Mouse (Mus musculus): ENCODE measurements around the gene Pars2. TPM values are rescaled to one million over a fixed set of nuclear protein-coding genes. Genes with fewer than 3 reads are reported as not detected.

The Pars2 gene
- polyA plus RNA-seq (2015; fragmentation: Nextera tagmentation; extraction: Ambion mirVana) = 5.9 and 9.5 TPM in 2 replicates

DNA sequence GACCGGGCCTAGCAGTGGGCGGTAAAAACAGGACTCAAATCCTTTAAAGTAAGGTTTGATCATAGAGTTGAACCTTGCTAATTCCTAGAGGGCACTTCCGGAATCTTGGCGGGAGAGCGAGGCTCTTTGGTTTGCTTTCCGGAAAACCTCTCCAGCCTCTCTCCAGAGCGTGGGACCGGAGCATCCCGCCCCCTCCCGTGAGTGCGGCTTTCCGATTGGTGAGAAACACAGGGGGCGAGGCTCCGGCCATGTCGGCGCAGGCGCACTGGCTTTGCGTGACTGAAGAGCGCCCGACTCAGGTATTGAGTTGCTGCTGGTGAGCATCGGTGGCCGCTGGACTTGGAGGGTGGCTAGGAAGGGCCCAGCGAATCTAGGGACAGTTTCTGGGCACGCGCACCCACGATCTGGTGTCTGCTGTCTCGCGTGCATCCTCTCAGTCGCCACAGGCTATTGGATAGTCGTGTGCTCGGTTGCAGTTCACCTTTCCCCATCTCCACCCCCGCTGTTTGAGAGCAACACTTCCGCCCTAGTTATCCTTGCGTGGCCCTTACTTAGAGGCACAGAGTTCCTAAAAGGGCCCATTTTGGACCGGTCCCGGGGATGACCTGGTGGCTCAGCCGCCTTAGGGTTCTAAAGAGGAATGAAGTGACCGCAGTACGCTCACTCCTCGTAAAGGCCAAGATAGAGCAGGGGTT, at the start of gene Pars2:
Gene Pars2, plus strand, starts transcription at position 237 of the 695 bp plus-strand sequence.

DNA sequence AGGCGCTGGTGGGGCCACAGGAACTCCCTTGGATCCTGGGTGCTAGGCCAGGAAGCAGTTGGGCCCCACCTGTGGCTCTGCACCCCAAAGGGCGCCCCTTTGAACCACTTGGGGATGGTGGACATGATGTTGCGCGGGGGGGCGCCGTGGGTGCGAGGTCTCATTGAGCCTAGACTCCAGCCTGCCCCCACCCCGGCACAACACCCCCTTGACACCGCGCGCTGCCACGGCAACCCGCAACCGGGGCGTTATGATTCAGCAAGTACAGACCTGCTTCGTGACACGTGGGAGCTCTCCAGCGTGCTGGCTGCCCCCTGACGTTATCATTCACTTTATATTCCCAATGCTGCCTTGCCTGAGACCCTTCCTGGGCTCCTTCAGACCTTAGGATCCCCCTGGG, 33.8 kb upstream of the Pars2 start, which contains the start of gene Lexm:
Gene Lexm, minus strand, starts transcription at position 186 of the 400 bp plus-strand sequence.

DNA sequence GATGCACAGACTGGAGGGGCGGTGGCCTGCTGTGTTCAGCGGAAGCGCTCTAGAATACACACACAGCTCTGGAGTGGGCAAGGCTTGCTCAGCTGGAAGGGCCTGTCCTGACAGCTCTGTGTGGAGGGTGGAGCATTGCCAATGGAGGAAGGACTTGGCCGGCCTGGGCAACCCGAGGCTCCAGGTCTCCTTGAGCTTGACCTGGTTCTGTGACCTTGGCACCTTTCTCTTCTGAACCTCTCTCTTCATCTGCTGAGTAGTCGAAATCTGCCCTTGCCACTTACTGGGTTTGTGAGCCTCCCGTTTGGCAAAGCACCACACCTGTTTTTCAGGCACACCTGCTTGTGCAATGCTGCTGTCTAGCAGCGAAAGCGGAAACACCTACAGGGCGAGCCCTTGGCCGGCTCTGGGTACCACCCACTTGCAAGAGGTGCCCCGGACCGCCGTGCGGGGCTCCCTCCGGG, 28.8 kb upstream of the Pars2 start, which contains the start of gene Ttc22:
Gene Ttc22, plus strand, starts transcription at position 403 of the 464 bp plus-strand sequence.

DNA sequence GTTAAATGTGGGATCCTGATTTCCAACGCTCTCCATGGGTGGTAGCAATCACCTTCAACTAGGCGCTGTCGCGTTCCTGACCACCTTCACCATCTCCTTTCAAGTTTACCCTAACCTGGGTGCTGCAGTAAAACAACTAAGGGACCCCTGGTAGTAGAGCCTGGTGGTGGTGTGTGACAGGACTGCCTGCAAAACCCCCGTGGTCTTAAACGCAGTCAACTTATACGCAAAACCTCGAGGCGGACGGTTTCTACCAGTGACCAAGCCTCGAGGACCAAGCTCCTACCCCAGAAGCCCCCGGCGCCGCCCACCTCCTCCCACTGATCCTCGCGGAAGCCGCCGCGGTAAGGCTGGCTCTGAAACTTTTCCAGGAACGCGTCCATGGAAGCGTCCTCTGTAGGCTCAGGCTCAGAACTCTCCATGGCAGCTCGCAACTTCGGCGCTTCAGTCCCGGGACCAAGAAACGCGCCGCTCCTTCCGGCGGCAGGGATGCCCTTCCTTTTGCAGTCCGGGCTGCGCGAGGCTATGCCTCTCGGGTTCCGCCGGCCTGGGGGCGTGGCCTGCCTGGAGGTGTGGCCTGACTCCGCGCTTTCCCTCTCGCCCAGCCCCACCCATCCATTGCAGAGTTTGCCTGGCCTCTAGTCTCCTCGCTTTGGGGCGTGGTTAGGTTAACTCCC, 27.7 kb downstream of the Pars2 start, which contains the start of gene Ttc4:
Gene Ttc4, minus strand, starts transcription at position 503 of the 677 bp plus-strand sequence.

Other genes with a start within 250 kb of the Pars2 start
- gene Pcsk9, start 186.7 kb upstream of the Pars2 start, polyA plus RNA-seq (2015; fragmentation: Nextera tagmentation; extraction: Ambion mirVana) = 0.91 and 0.93 TPM in 2 replicates
- 0.10 and 0.39 TPM in 2 replicates for gene Bsnd, start 158.8 kb upstream of the Pars2 start, polyA plus RNA-seq (2015; fragmentation: Nextera tagmentation; extraction: Ambion mirVana)
- gene Dhcr24, start 90.0 kb upstream of the Pars2 start, polyA plus RNA-seq (2015; fragmentation: Nextera tagmentation; extraction: Ambion mirVana) = 2.5 and 3.0 TPM in 2 replicates
- gene Lexm, start 33.8 kb upstream of the Pars2 start, polyA plus RNA-seq (2015; fragmentation: Nextera tagmentation; extraction: Ambion mirVana) = not detected in 2 replicates
- gene Ttc22, start 28.6 kb upstream of the Pars2 start, polyA plus RNA-seq (2015; fragmentation: Nextera tagmentation; extraction: Ambion mirVana) = 0.84 and 1.1 TPM in 2 replicates
- gene Ttc4, start 27.9 kb downstream of the Pars2 start, polyA plus RNA-seq (2015; fragmentation: Nextera tagmentation; extraction: Ambion mirVana) = 45.9 and 47.9 TPM in 2 replicates
- gene Mroh7, start 79.9 kb downstream of the Pars2 start, polyA plus RNA-seq (2015; fragmentation: Nextera tagmentation; extraction: Ambion mirVana) = 0.58 and 0.65 TPM in 2 replicates
- 0.24 and 0.32 TPM in 2 replicates for gene Fam151a, start 82.8 kb downstream of the Pars2 start, polyA plus RNA-seq (2015; fragmentation: Nextera tagmentation; extraction: Ambion mirVana)
- gene Acot11, start 153.9 kb downstream of the Pars2 start, polyA plus RNA-seq (2015; fragmentation: Nextera tagmentation; extraction: Ambion mirVana) = 1.7 and 1.8 TPM in 2 replicates

Measured in adrenal gland, postnatal 0 days (tissue).